Mouse (Mus musculus) liver, embryonic 12.5 days (tissue): Measurements from ENCODE around the gene Taldo1. TPM values are rescaled to one million over a fixed set of nuclear protein-coding genes. Genes with fewer than 3 reads are reported as not detected.

Source experiments
- ATAC-seq: fragments of 200-750 bp; cut with Nextera tagmentation; 2 replicates; pipeline ENCODE4 v1.8.0; 2017; ENCODE audit warnings: moderate number of reproducible peaks, mild to moderate bottlenecking, moderate library complexity
- H3K27ac ChIP-seq: fragments of 300-500 bp; sonication (generic); 2 replicates; pipeline ENCODE4 v1.5.1; 2016; ENCODE audit warnings: mild to moderate bottlenecking
- H3K27me3 ChIP-seq: fragments of 300-500 bp; sonication (generic); replicated peaks from 2 replicates; pipeline ENCODE4 v1.6.1; 2016; ENCODE audit warnings: mild to moderate bottlenecking, moderate library complexity
- H3K36me3 ChIP-seq: fragments of 300-500 bp; sonication (generic); 2 replicates; pipeline ENCODE4 v1.6.1; 2016; ENCODE audit warnings: mild to moderate bottlenecking, moderate library complexity
- H3K4me1 ChIP-seq: fragments of 300-500 bp; sonication (generic); 2 replicates; pipeline ENCODE4 v1.6.1; 2016
- H3K4me2 ChIP-seq: fragments of 300-500 bp; sonication (generic); 2 replicates; pipeline ENCODE4 v1.6.1; 2016; ENCODE audit warnings: mild to moderate bottlenecking, moderate library complexity
- H3K4me3 ChIP-seq: fragments of 300-500 bp; sonication (generic); 2 replicates; pipeline ENCODE4 v1.5.1; 2016; ENCODE audit warnings: mild to moderate bottlenecking, moderate library complexity
- H3K9ac ChIP-seq: fragments of 300-500 bp; sonication (generic); 2 replicates; pipeline ENCODE4 v1.6.1; 2016; ENCODE audit warnings: mild to moderate bottlenecking, moderate library complexity
- H3K9me3 ChIP-seq: fragments of 300-500 bp; sonication (generic); replicated peaks from 2 replicates; pipeline ENCODE4 v1.6.1; 2016; ENCODE audit warnings: mild to moderate bottlenecking, moderate library complexity
- WGBS: fragments of 180-500 bp; shearing (Covaris S2); methylation state at CpG from one replicate; pipeline ENCODE4 v1.1.7; 2016; ENCODE audit not compliant: insufficient replicate concordance; 5-methylcytosine and 5-hydroxymethylcytosine counted together
- polyA plus RNA-seq: library from polyadenylated mRNA; unstranded; fragments of >200 nt; fragmentation: Nextera tagmentation; extraction: Ambion mirVana; gene quantifications from 2 replicates; pipeline ENCODE4 v1.2.1, GENCODE M21; 2016

Taldo1 gene
- polyA plus RNA-seq: 516 and 525 TPM in 2 replicates

DNA sequence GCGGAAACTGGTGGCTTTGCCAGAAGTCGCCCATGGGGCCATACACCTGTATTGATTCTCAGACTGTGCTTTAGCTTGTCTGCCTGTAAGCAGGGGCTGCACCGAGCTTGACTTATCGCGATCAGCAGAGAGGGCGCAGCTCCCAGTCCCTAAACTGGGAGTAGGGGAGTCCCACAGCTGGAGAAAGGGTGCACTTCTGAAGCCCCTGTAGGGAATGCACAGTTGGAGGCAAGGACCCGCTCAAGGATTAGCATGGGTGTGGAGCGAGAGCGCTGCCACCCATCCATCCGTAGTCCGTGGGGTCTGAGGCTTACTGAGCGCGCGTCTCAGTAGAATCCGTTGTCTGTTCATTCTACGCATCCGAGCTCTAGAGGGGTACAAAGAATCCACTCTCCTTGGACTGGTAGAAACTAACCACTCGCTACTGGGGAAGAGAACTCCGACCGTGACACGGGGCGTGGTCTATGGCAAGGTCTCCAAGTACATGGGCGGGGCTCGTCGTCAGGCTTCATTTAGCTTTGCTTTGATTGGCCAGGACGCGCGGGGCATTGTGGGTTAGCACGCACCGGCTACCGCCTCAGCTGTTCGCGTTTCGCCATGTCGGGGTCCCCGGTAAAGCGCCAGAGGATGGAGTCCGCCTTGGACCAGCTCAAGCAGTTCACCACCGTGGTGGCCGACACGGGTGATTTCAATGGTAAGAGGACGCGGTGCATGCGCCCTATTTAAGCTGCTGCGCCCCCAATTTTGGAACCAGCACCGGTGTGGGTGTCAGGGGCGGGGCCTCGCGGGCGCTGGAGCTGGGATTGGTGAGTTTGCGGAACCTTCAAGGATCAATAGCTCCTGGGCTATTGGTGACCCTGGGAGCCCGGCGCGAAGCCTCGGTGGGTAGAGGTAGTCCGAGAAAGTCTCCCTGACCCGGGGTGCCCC, at the start of gene Taldo1:
Gene Taldo1 (plus strand): TSS at position 575 of the 927 bp plus-strand sequence.
- Histone ChIP-seq H3K27ac (peak within 1 kb of the TSS; percentile 98), H3K9ac (peak within 1 kb of the TSS; percentile 87), H3K4me1 (peaks cover 83% of the 10 kb centered on the region), H3K4me3 (peak within 1 kb of the TSS; percentile 82), H3K27me3 (no peaks in the 10 kb centered on the region), H3K4me2 (peak within 1 kb of the TSS; percentile 93), H3K9me3 (no peaks in the 10 kb centered on the region), H3K36me3 (peaks cover 21% of the 10 kb centered on the region)
- peak; percentile 80 for ATAC-seq
- WGBS: under 1% methylated on average over 57 of the region's 57 CpGs

DNA sequence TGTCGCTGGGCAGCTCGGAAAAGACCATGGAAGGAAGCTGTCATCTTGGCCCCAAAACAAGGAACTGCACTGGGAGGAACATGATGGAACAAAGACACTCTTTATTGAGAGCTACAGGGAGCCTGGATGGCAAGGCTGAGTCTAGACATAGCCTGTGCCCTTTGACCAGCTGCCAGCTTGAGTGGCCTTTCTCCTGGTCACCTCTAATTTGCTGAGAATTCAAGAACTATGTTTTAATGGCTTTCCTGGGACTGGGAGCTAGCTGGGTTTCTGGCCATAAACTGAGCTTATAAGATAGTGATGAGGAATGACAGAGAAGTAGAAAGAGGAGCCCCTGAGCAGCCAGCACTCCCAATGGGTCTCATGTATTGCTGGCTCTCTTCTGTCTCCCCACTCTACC, 48.8 kb upstream of the Taldo1 start:
- no peak for ATAC-seq
- Histone ChIP-seq H3K4me2 (no peak overlapping the region), H3K36me3 (no peaks in the 10 kb centered on the region), H3K4me3 (no peak overlapping the region), H3K4me1 (peaks cover 15% of the 10 kb centered on the region), H3K9me3 (no peaks in the 10 kb centered on the region), H3K27me3 (peaks cover 32% of the 10 kb centered on the region), H3K9ac (no peak overlapping the region), H3K27ac (no peak overlapping the region)
- 67% methylated on average over 2 of the region's 2 CpGs for WGBS

DNA sequence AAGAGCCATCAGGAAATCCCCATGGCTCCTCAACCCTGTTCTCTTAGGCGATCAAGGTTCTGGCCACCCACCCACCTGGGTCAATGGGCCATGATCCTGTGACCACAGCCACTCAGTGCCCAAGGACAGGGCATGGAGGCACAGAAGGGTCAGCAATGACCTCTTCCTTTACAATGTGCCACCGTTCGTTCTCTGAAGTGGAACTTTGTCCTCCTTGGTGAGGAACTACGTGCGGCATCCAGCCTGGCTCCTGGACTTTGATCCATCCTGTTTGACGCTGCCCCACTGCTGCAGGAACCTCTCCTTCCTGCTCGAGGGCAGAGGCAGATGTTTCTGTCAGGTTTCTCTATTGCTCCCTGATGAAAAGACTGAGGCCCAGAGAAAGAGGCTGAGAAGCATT, 48.3 kb upstream of the Taldo1 start:
- 51% methylated on average over 7 of the region's 7 CpGs for WGBS
- H3K36me3 ChIP-seq: no peaks in the 10 kb centered on the region
- no peak overlapping the region for H3K9ac ChIP-seq
- ATAC-seq: no peak
- no peak overlapping the region for H3K4me3 ChIP-seq
- peaks cover 10% of the 10 kb centered on the region for H3K4me1 ChIP-seq
- H3K27me3 ChIP-seq: peaks cover 28% of the 10 kb centered on the region
- no peak overlapping the region for H3K27ac ChIP-seq
- no peaks in the 10 kb centered on the region for H3K9me3 ChIP-seq
- no peak overlapping the region for H3K4me2 ChIP-seq

DNA sequence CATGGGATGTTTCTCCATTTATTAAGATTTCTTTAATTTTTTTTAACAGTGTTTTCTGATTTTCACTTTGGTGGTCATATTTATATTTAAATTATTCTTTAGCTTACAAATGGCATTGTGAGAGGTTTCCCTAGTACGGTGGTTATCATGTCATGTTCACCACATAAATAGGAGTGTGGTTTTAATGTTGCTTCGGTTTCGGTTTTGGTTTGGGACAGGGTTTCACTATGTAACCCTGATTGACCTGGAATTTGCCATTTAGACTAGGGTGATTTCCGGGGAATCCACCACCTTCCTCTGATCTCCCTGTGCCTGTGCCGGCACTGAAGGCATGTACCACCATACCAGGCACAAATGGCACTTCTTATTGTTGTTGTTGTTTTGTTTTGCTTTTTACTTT, 47.2 kb upstream of the Taldo1 start:
- Histone ChIP-seq H3K27ac (no peak overlapping the region), H3K4me1 (no peaks in the 10 kb centered on the region), H3K9me3 (no peaks in the 10 kb centered on the region), H3K27me3 (peaks cover 18% of the 10 kb centered on the region; the same call in 1 of the 2 replicates), H3K36me3 (no peaks in the 10 kb centered on the region), H3K9ac (no peak overlapping the region), H3K4me2 (no peak overlapping the region), H3K4me3 (no peak overlapping the region)
- 83% methylated on average over 5 of the region's 5 CpGs for WGBS
- no peak for ATAC-seq

DNA sequence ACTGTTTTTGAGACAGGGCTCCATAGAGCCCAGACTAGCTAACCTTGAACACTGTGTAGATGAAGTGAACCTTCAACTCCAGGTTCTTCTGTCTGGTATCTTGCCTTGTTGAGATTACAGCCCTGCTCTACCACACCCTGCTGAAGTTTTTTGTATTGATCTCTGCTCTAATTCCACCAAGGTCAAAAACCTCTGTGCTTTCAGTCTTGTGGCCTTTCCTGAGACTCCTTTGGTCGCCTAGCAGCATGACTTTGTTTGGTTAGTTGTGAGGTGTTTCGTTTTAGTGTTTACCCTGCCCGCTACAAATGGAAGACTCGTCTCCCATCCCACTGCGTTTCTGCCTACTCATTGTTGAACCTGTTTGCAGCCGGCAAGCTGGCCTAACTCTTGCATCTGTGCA, 40.9 kb upstream of the Taldo1 start:
- H3K27ac ChIP-seq: no peak overlapping the region

DNA sequence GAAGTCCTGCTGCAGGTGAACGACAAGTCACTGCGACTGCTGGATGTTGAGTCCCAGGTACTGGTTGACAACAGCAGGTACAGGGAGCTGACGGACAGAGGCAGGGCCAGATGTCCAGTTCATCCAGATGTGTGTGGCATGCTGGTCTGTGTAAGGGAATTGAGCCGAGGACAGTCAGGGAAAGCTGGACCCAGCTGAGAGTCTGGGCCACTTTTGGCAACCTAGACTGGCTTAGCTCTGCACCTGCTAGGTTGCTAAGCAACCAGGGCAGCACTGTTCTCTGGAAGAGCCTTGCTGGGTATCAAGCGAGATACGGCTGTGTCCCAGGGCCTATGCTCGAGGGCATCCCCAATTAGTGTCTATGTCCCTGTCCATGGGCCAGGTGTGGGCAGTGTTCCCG, 36.9 kb upstream of the Taldo1 start:
- Histone ChIP-seq H3K9me3 (no peaks in the 10 kb centered on the region), H3K4me3 (no peak overlapping the region), H3K27ac (no peak overlapping the region), H3K4me2 (no peak overlapping the region), H3K36me3 (no peaks in the 10 kb centered on the region), H3K9ac (no peak overlapping the region), H3K4me1 (peaks cover 15% of the 10 kb centered on the region; the same call in 1 of the 2 replicates), H3K27me3 (peaks cover 40% of the 10 kb centered on the region)
- no peak for ATAC-seq
- 64% methylated on average over 8 of the region's 8 CpGs for WGBS

More for the DNA sequence above, 40.9 kb upstream of the Taldo1 start:
- 66% methylated on average over 6 of the region's 6 CpGs for WGBS
- Histone ChIP-seq H3K9me3 (no peaks in the 10 kb centered on the region), H3K4me2 (no peak overlapping the region), H3K9ac (no peak overlapping the region), H3K27me3 (peaks cover 15% of the 10 kb centered on the region; the same call in 1 of the 2 replicates), H3K4me1 (peaks cover 11% of the 10 kb centered on the region; the same call in 1 of the 2 replicates), H3K4me3 (no peak overlapping the region), H3K36me3 (no peaks in the 10 kb centered on the region)
- no peak for ATAC-seq

DNA sequence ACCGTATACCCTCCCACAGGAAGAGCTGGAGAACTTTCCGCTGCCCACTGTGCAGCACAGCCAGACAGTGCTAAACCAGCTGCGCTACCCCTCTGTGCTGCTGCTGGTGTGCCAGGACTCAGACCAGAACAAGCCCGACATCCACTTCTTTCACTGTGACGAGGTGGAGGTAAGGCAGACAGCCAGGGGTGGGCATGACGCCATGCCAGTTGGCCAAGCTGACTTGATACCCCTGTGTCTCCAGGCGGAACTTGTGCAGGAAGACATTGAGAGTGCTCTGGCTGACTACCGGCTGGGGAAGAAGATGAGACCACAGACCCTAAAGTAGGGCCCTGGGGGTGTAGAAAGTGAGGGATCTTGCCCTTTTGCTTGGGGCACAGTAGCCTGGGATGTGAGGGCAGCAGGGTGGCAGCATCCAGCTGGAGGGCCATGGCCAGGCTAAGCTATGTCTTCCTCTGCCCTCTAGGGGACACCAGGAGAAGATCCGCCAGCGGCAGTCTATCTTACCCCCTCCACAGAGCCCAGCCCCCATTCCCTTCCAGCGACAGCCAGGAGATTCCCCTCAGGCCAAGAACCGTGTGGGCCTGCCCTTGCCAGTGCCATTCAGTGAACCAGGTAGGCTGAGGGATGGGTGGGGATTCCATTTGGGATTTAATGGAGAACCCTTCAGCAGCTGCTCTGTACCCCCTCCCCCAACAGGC, 36.2 kb upstream of the Taldo1 start:
- Histone ChIP-seq H3K9ac (no peak overlapping the region), H3K27me3 (peaks cover 47% of the 10 kb centered on the region), H3K4me3 (no peak overlapping the region), H3K9me3 (no peaks in the 10 kb centered on the region), H3K4me2 (no peak overlapping the region), H3K36me3 (no peaks in the 10 kb centered on the region), H3K4me1 (peaks cover 14% of the 10 kb centered on the region; the same call in 1 of the 2 replicates), H3K27ac (no peak overlapping the region)
- WGBS: 51% methylated on average over 12 of the region's 12 CpGs
- ATAC-seq: peak; percentile 18; the same call in 1 of the 2 replicates

DNA sequence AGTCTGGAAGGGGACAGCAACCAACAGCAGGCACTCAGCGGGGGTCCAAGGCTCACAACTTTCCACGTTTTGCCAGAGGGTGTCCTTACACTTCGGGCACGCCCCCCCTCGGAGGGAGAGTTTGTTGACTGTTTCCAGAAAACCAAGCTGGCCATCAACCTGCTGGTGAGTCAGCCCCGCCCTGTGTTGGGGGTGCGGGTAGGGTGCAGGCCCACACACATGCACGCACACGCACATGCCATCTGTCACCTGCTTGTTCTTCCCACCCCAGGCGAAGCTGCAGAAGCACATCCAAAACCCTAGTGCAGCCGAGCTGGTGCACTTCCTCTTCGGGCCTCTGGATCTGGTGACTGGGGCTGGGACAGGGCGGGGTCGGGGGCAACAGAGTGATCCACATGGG, 35.0 kb upstream of the Taldo1 start:
- Histone ChIP-seq H3K4me2 (no peak overlapping the region), H3K36me3 (no peaks in the 10 kb centered on the region), H3K9ac (no peak overlapping the region), H3K27ac (no peak overlapping the region), H3K4me3 (no peak overlapping the region), H3K27me3 (peaks cover 59% of the 10 kb centered on the region), H3K4me1 (peaks cover 17% of the 10 kb centered on the region; the same call in 1 of the 2 replicates), H3K9me3 (no peaks in the 10 kb centered on the region)
- ATAC-seq: no peak
- 53% methylated on average over 14 of the region's 14 CpGs for WGBS

DNA sequence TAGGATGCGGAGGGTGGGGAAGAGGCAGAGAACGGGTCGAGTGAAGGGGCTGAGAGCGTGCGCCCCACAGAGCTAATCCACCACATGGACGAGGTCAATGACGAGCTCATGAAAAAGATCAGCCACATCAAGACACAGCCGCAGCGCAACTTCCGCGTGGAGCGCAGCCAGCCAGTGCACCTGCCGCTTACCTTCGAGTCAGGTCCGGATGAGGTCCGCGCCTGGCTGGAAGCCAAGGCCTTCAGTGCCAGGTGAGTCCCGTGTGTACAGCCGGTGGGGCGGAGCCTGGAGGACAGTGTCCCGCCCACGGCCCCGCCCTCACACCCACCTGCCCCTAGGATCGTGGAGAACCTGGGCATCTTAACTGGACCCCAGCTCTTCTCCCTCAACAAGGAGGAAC, 30.5 kb upstream of the Taldo1 start:
- H3K4me2 ChIP-seq: no peak overlapping the region
- WGBS: 29% methylated on average over 24 of the region's 24 CpGs

DNA sequence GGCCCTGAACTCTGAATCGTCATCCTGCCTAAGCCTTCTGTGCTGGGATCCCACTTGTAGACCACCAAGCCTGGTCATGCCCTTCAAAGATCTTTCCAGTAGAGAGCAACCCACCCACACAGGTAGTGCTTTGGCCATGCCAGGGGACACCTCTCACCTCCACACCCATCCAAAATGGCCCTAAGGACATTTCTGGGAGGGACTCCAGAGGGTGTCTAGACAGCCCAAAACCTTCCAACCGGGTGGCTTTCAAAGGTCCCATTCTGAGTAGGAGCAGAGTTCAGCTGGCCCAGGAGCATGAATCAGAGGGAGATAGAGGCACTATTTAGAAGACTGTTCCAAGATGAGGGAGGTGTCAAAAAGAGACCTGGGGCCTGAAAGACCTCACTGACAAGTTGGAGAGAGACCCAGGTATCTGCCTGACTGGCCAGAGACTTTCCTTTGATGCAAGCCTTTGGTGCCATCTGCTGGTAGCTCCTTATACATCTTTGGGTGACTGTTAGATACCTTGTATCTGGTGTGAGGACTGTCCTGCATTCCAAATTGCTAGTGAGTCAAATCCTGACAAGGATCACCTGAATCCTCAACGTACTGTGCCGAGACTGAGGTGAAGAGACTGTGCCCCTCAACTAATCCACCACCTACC, 28.8 kb upstream of the Taldo1 start:
- H3K27me3 ChIP-seq: peaks cover 39% of the 10 kb centered on the region
- WGBS: 59% methylated on average over 4 of the region's 4 CpGs
- peak overlapping the region; percentile 58 for H3K9ac ChIP-seq

More for the DNA sequence above, 30.5 kb upstream of the Taldo1 start:
- H3K27me3 ChIP-seq: peaks cover 53% of the 10 kb centered on the region
- H3K9ac ChIP-seq: no peak overlapping the region
- no peaks in the 10 kb centered on the region for H3K36me3 ChIP-seq
- no peak for ATAC-seq
- no peak overlapping the region for H3K27ac ChIP-seq
- H3K4me1 ChIP-seq: peaks cover 45% of the 10 kb centered on the region
- no peak overlapping the region for H3K4me3 ChIP-seq
- H3K9me3 ChIP-seq: no peaks in the 10 kb centered on the region

DNA sequence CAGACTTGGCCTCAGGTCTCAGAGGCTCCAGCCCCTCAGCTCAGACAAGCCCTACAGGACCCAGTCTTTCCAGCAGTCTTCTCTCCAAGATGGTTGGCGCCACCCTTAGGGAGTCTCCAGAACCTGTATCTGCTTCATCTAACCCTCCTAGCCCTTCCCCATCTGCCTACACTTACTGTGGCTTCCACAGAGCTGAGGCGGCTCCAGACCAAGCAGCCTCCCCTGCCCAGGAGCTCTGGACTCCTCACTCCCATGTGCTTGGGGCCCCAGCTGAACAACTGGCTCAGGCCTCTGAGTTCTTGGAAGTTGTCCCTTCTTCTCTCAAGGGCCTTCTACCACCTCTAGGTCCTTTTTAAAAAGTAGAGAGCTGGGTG, 28.3 kb upstream of the Taldo1 start:
- Histone ChIP-seq H3K9me3 (no peaks in the 10 kb centered on the region), H3K4me3 (no peak overlapping the region), H3K4me1 (peaks cover 41% of the 10 kb centered on the region), H3K9ac (peak overlapping the region; percentile 58), H3K4me2 (peak overlapping the region; percentile 52), H3K27ac (peak overlapping the region; percentile 94), H3K27me3 (peaks cover 37% of the 10 kb centered on the region), H3K36me3 (no peaks in the 10 kb centered on the region)
- 41% methylated on average over 2 of the region's 2 CpGs for WGBS
- peak; percentile 41 for ATAC-seq

More for the DNA sequence above, 28.8 kb upstream of the Taldo1 start:
- no peaks in the 10 kb centered on the region for H3K9me3 ChIP-seq
- peak overlapping the region; percentile 94 for H3K27ac ChIP-seq
- no peaks in the 10 kb centered on the region for H3K36me3 ChIP-seq
- peaks cover 41% of the 10 kb centered on the region for H3K4me1 ChIP-seq
- peak; percentile 70 for ATAC-seq
- peak overlapping the region; percentile 52 for H3K4me2 ChIP-seq
- H3K4me3 ChIP-seq: no peak overlapping the region
